In the genomic region with DNA sequence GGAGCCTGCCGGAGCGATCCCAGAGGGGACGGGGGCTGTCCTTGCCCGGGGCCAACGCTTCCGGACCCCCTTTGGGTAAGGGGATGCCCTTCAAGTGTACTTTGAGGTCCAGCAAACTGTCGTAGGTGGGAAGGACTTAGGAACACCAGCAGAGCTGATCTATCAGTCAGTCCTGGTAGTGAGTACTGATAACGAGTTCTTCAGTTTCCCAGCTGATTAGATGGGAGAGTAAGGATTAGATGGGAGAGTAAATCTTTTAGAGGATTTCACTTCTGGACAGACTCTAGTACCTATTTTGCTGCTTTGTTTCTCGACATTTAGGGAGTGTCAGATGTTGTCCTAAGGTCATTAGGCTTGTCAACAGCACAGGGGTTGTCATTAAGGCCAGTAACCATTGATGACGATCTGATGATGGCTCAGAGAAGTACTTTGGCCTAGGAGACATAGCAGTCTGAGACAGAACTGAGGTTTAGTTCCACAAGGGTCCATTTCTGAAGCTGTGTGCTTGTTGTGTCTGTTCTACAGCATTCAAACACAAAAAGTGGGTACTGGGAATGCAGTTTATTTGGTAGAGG, we compare ENCODE assay signal across 8 mouse cellular contexts. TPM values are rescaled to one million over a fixed set of nuclear protein-coding genes. Genes with fewer than 3 reads are reported as not detected.
DNase-seq lines count a peak whose midpoint lies in the region; ATAC-seq and TF ChIP-seq lines count a peak whose summit lies in the region.

No protein-coding gene starts in this region.

- peak overlapping the region; percentile 51 for H3K4me2 ChIP-seq in limb, embryonic 15.5 days

- peak overlapping the region; percentile 98 for H3K27ac ChIP-seq in testis, adult 2 months (ENCODE audit: control insufficient read depth, insufficient read depth, low read depth, low read length)
- peak overlapping the region; percentile 76 for H3K27ac ChIP-seq in limb, embryonic 15.5 days

- H3K9ac ChIP-seq in limb, embryonic 15.5 days: peak overlapping the region; percentile 91

- no peaks in the 10 kb centered on the region for H3K9me3 ChIP-seq in limb, embryonic 15.5 days

- TF ChIP-seq CTCF in testis, adult 2 months (IDR thresholded peaks at IDR 0.05; ENCODE audit: control insufficient read depth, insufficient read depth, insufficient replicate concordance, low read depth, low read length): no peak

- peak; percentile 9 for DNase-seq in CD4-positive, CD25-positive, alpha-beta regulatory T cell, adult 2 months (ENCODE audit: low read depth, low spot score)
- no peak for DNase-seq in testis, postnatal 14 days (ENCODE audit: low spot score)
- no peak for DNase-seq in ovary, postnatal 10 days (ENCODE audit: low spot score)
- no peak for DNase-seq in layer of hippocampus, adult 11-12 months (ENCODE audit: low spot score)
- no peak for DNase-seq in right cerebral cortex, postnatal 4 days

- no peaks in the 10 kb centered on the region for H3K27me3 ChIP-seq in testis, adult 2 months (ENCODE audit: control insufficient read depth, insufficient read depth, low read length)
- no peaks in the 10 kb centered on the region for H3K27me3 ChIP-seq in limb, embryonic 15.5 days

- peaks cover 3% of the 10 kb centered on the region; the same call in 1 of the 2 replicates for H3K36me3 ChIP-seq in testis, adult 2 months (ENCODE audit: control insufficient read depth, insufficient read depth, low read length)
- H3K36me3 ChIP-seq in limb, embryonic 15.5 days: peaks cover 11% of the 10 kb centered on the region

- no peak for TF ChIP-seq POLR2A in testis, adult 2 months (IDR thresholded peaks at IDR 0.05; ENCODE audit: control insufficient read depth, low read depth, low read length)

- WGBS in limb, embryonic 15.5 days: 2% methylated on average over 10 of the region's 10 CpGs

- H3K4me3 ChIP-seq in testis, adult 2 months (ENCODE audit: control insufficient read depth, low read depth, low read length): peak overlapping the region; percentile 97
- peak overlapping the region; percentile 99 for H3K4me3 ChIP-seq in limb, embryonic 15.5 days

- peaks cover 7% of the 10 kb centered on the region for H3K4me1 ChIP-seq in testis, adult 2 months (ENCODE audit: control insufficient read depth, insufficient read depth, low read length)
- peaks cover 10% of the 10 kb centered on the region for H3K4me1 ChIP-seq in limb, embryonic 15.5 days

- ATAC-seq in CD4-positive, CD25-positive, alpha-beta regulatory T cell, adult 4 months: no peak
- 0 out of 2 replicates have a peak, but pooled peaks have one; percentile 30 for ATAC-seq in limb, embryonic 15.5 days (ENCODE audit: insufficient number of reproducible peaks, low FRiP score, low TSS enrichment, low read depth)

RNA-seq across cellular contexts. Expression of a gene that starts 5.2 kb away (rescaled TPM):
- 1 to 10 TPM; 3.9 to 4.4 TPM for polyA plus RNA-seq in CD4-positive, CD25-positive, alpha-beta regulatory T cell, adult 4 months (2017; shearing (Covaris generic))
- 1.6 and 1.7 TPM in 2 replicates for polyA plus RNA-seq in testis, adult 2 months (2012; rRNA removed)
- polyA plus RNA-seq in limb, embryonic 15.5 days (2015; fragmentation: Nextera tagmentation; extraction: Ambion mirVana): 4.7 and 4.9 TPM in 2 replicates

RNA-seq across cellular contexts. Expression of a gene that starts 28.1 kb away (rescaled TPM):
- 10 to 100 TPM; 75.7 to 78.3 TPM for polyA plus RNA-seq in CD4-positive, CD25-positive, alpha-beta regulatory T cell, adult 4 months (2017; shearing (Covaris generic))
- polyA plus RNA-seq in testis, adult 2 months (2012; rRNA removed): 126 and 143 TPM in 2 replicates
- polyA plus RNA-seq in limb, embryonic 15.5 days (2015; fragmentation: Nextera tagmentation; extraction: Ambion mirVana): 99.5 and 109 TPM in 2 replicates

RNA-seq across cellular contexts. Expression of a gene that starts 43.4 kb away (rescaled TPM):
- polyA plus RNA-seq in CD4-positive, CD25-positive, alpha-beta regulatory T cell, adult 4 months (2017; shearing (Covaris generic)): 10 to 100 TPM; 73.3 to 88.7 TPM
- 19.5 and 24.5 TPM in 2 replicates for polyA plus RNA-seq in testis, adult 2 months (2012; rRNA removed)
- 78.4 and 86.2 TPM in 2 replicates for polyA plus RNA-seq in limb, embryonic 15.5 days (2015; fragmentation: Nextera tagmentation; extraction: Ambion mirVana)
